Mouse (Mus musculus) limb, embryonic 10.5 days (tissue): Measurements from ENCODE around the gene Mbnl3. TPM values are rescaled to one million over a fixed set of nuclear protein-coding genes. Genes with fewer than 3 reads are reported as not detected.

Experiments used
- DNase-seq: peaks from one replicate; pipeline ENCODE4 v3.0.0-alpha.2; 2017; ENCODE audit warnings: low spot score
- H3K27ac ChIP-seq: fragments of 300-500 bp; sonication (generic); 2 replicates; pipeline ENCODE4 v1.5.1; 2016; ENCODE audit warnings: mild to moderate bottlenecking
- H3K27me3 ChIP-seq: fragments of 300-500 bp; sonication (generic); 2 replicates; pipeline ENCODE4 v1.6.1; 2016; ENCODE audit warnings: low read depth, mild to moderate bottlenecking; ENCODE audit not compliant: poor library complexity, severe bottlenecking
- H3K36me3 ChIP-seq: fragments of 300-500 bp; sonication (generic); 2 replicates; pipeline ENCODE4 v1.6.1; 2016; ENCODE audit warnings: mild to moderate bottlenecking, moderate library complexity
- H3K4me1 ChIP-seq: fragments of 300-500 bp; sonication (generic); 2 replicates; pipeline ENCODE4 v1.6.1; 2016
- H3K4me3 ChIP-seq: fragments of 300-500 bp; sonication (generic); 2 replicates; pipeline ENCODE4 v1.5.1; 2016; ENCODE audit warnings: mild to moderate bottlenecking, moderate library complexity
- H3K9me3 ChIP-seq: fragments of 300-500 bp; sonication (generic); replicated peaks from 2 replicates; pipeline ENCODE4 v1.6.1; 2016; ENCODE audit warnings: mild to moderate bottlenecking
- WGBS: fragments of 180-500 bp; shearing (Covaris S2); methylation state at CpG from one replicate; pipeline ENCODE4 v1.1.7; 2016; 5-methylcytosine and 5-hydroxymethylcytosine counted together
- microRNA-seq: library from miRNA; unstranded; fragments of <30 nt; microRNA quantifications from one replicate; pipeline ENCODE4, GENCODE M21; 2017
- polyA plus RNA-seq: library from polyadenylated mRNA; unstranded; fragments of >200 nt; fragmentation: Nextera tagmentation; extraction: Ambion mirVana; gene quantifications from 2 replicates; pipeline ENCODE4 v1.2.1, GENCODE M21; 2016

Gene Mbnl3
- polyA plus RNA-seq, 1 experiment from 2014 or later, result 19.5 TPM

- Histone ChIP-seq H3K36me3 (peaks cover 5% of the 10 kb centered on the region; the same call in 1 of the 2 replicates), H3K27me3 (no peaks in the 10 kb centered on the region), H3K4me3 (no peak overlapping the region), H3K27ac (no peak overlapping the region), H3K9me3 (no peaks in the 10 kb centered on the region), H3K4me1 (no peaks in the 10 kb centered on the region)
- DNase-seq, result no peak
- WGBS, result 58% methylated on average over 3 of the region's 3 CpGs
Observed at GRCm38 (mm10) chrX:51140055-51140454, 66.3 kb downstream of the Mbnl3 start.

- H3K4me1 ChIP-seq, result no peaks in the 10 kb centered on the region
- no peak overlapping the region for H3K4me3 ChIP-seq
- 88% methylated on average over 3 of the region's 3 CpGs for WGBS
- DNase-seq, result no peak
- no peak overlapping the region for H3K27ac ChIP-seq
- no peaks in the 10 kb centered on the region for H3K9me3 ChIP-seq
- H3K27me3 ChIP-seq, result 0 out of 2 replicates have a peak, but pooled peaks cover 7% of the 10 kb centered on the region
- 0 out of 2 replicates have a peak, but pooled peaks cover 2% of the 10 kb centered on the region for H3K36me3 ChIP-seq
Observed at GRCm38 (mm10) chrX:51131325-51131724, 75.0 kb downstream of the Mbnl3 start.

GRCm38 (mm10) chrX:51102748-51103147, 103.6 kb downstream of the Mbnl3 start:
- H3K27me3 ChIP-seq, result peaks cover 8% of the 10 kb centered on the region; the same call in 1 of the 2 replicates
- no peaks in the 10 kb centered on the region for H3K4me1 ChIP-seq
- no peak overlapping the region for H3K27ac ChIP-seq
- 78% methylated on average over 4 of the region's 4 CpGs for WGBS
- H3K9me3 ChIP-seq, result no peaks in the 10 kb centered on the region
- DNase-seq, result no peak
- H3K36me3 ChIP-seq, result no peaks in the 10 kb centered on the region
- H3K4me3 ChIP-seq, result no peak overlapping the region

GRCm38 (mm10) chrX:51084972-51085371, 121.4 kb downstream of the Mbnl3 start:
- Histone ChIP-seq H3K4me3 (no peak overlapping the region), H3K27me3 (peaks cover 8% of the 10 kb centered on the region; the same call in 1 of the 2 replicates), H3K36me3 (no peaks in the 10 kb centered on the region), H3K9me3 (no peaks in the 10 kb centered on the region), H3K27ac (no peak overlapping the region), H3K4me1 (no peaks in the 10 kb centered on the region)
- no peak for DNase-seq
- WGBS, result 83% methylated on average over 6 of the region's 6 CpGs

- 86% methylated on average over 1 of the region's 1 CpGs for WGBS
- H3K27me3 ChIP-seq, result peaks cover 5% of the 10 kb centered on the region; the same call in 1 of the 2 replicates
- no peak for DNase-seq
- no peaks in the 10 kb centered on the region for H3K9me3 ChIP-seq
- H3K27ac ChIP-seq, result no peak overlapping the region
- no peaks in the 10 kb centered on the region for H3K4me1 ChIP-seq
- H3K36me3 ChIP-seq, result no peaks in the 10 kb centered on the region
- no peak overlapping the region for H3K4me3 ChIP-seq
Observed at GRCm38 (mm10) chrX:51084211-51084610, 122.1 kb downstream of the Mbnl3 start.

- no peak overlapping the region for H3K27ac ChIP-seq
- peak; percentile 32 for DNase-seq
Observed at GRCm38 (mm10) chrX:51076744-51077143, 129.6 kb downstream of the Mbnl3 start.

More at GRCm38 (mm10) chrX:51076744-51077143, 129.6 kb downstream of the Mbnl3 start:
- 32% methylated on average over 3 of the region's 3 CpGs for WGBS
- H3K4me1 ChIP-seq, result no peaks in the 10 kb centered on the region
- 0 out of 2 replicates have a peak, but pooled peaks cover 3% of the 10 kb centered on the region for H3K27me3 ChIP-seq
- no peak overlapping the region for H3K4me3 ChIP-seq
- H3K36me3 ChIP-seq, result no peaks in the 10 kb centered on the region
- no peaks in the 10 kb centered on the region for H3K9me3 ChIP-seq

Small RNA genes lying within 50 kb of the gene (microRNA-seq; reads per million reads assigned to microRNA genes)
- not detected for gene Gm23417

Other genes starting within 250 kb of the Mbnl3 start
- 31.9 and 33.3 TPM in 2 replicates for gene Rap2c, start 188.5 kb downstream of the Mbnl3 start, polyA plus RNA-seq